Comparison of ENCODE assay signal across 13 mouse cellular contexts in genomic region chr19:34435197-34435611, GRCm38 (mm10). TPM values are rescaled to one million over a fixed set of nuclear protein-coding genes. Genes with fewer than 3 reads are reported as not detected.
DNase-seq lines count a peak whose midpoint lies in the region; ATAC-seq and TF ChIP-seq lines count a peak whose summit lies in the region.
"Had no signal": no experiment of that assay in that cellular context is flagged by ENCODE, and none has a peak within 500 bp of the region (broad histone marks: within the 10 kb centered on the region; RNA-seq: fewer than 3 reads in every experiment).

No protein-coding gene starts in this region.

- 42% methylated on average over 5 of the region's 5 CpGs for WGBS in kidney, adult 2 months
- WGBS in limb, embryonic 12.5 days = 48% methylated on average over 5 of the region's 5 CpGs

- no peak overlapping the region for H3K4me3 ChIP-seq in kidney, adult 2 months (ENCODE audit: insufficient read depth, low read depth, low read length)
- no peak overlapping the region for H3K4me3 ChIP-seq in CH12.LX (replicated peaks in 1 of 3; ENCODE audit: low read depth in 2 of 3, low read length in 2 of 3, poor library complexity in 1 of 3)
- no peak overlapping the region for H3K4me3 ChIP-seq in limb, embryonic 12.5 days (replicated peaks)
- no peak overlapping the region for H3K4me3 ChIP-seq in layer of hippocampus, adult 2 months

- no peak for TF ChIP-seq CTCF in kidney, adult 2 months (conservative IDR thresholded peaks at IDR 0.05; ENCODE audit: insufficient read depth, insufficient read length, low read depth, low read length)
- no peak for TF ChIP-seq CTCF in CH12.LX (conservative IDR thresholded peaks at IDR 0.05 in 1 of 2, IDR thresholded peaks at IDR 0.05 in 1 of 2; ENCODE audit: low read depth in 2 of 2, low read length in 2 of 2)
- no peak for TF ChIP-seq CTCF in layer of hippocampus, adult 2 months (conservative IDR thresholded peaks at IDR 0.05)

- TF ChIP-seq RAD21 in CH12.LX (IDR thresholded peaks at IDR 0.05; ENCODE audit: low read depth, low read length) = no peak

- peak; percentile 34 for DNase-seq in kidney, adult 2 months
- DNase-seq in kidney, postnatal 10 days = no peak
- no peak for DNase-seq in CH12.LX (ENCODE audit: extremely low read depth)
- peak; percentile 36 for DNase-seq in embryo, embryonic 10.5 days (ENCODE audit: low spot score)
- DNase-seq in layer of hippocampus, adult 2 months (ENCODE audit: low spot score in 2 of 2) = no peak
- DNase-seq in urinary bladder, adult 2 months (ENCODE audit: low spot score) = no peak
- DNase-seq: cerebellum, adult 9-10 months; gastrocnemius, postnatal 25 days; lung, postnatal 14 days; retina, postnatal 1 day had no signal

- no peak overlapping the region for H3K4me2 ChIP-seq in CH12.LX (ENCODE audit: insufficient read depth, low read depth, poor library complexity, severe bottlenecking)
- no peak overlapping the region for H3K4me2 ChIP-seq in limb, embryonic 12.5 days

- H3K4me1 ChIP-seq in kidney, adult 2 months (ENCODE audit: control insufficient read depth, insufficient read depth, low read length) = no peaks in the 10 kb centered on the region
- peaks cover 2 to 6% of the 10 kb centered on the region in 2 experiments; a peak in 1 of 4 replicates for H3K4me1 ChIP-seq in CH12.LX (ENCODE audit: control insufficient read depth in 1 of 2, insufficient read depth in 2 of 2)
- H3K4me1 ChIP-seq in limb, embryonic 12.5 days (replicated peaks) = 0 out of 2 replicates have a peak, but pooled peaks cover 3% of the 10 kb centered on the region

- TF ChIP-seq POLR2A in kidney, adult 2 months (IDR thresholded peaks at IDR 0.05; ENCODE audit: low read depth, low read length) = no peak
- no peak for TF ChIP-seq POLR2A in CH12.LX (IDR thresholded peaks at IDR 0.05; ENCODE audit: low read depth, low read length)

- H3K9me3 ChIP-seq in CH12.LX (replicated peaks; ENCODE audit: low read length) = no peaks in the 10 kb centered on the region
- H3K9me3 ChIP-seq in limb, embryonic 12.5 days = no peaks in the 10 kb centered on the region

- no peaks in the 10 kb centered on the region for H3K36me3 ChIP-seq in kidney, adult 2 months (ENCODE audit: control insufficient read depth, insufficient read depth, low read length)
- H3K36me3 ChIP-seq in CH12.LX (replicated peaks in 1 of 2; ENCODE audit: control insufficient read depth in 1 of 2, insufficient read depth in 1 of 2, low read length in 1 of 2) = no peaks in the 10 kb centered on the region
- no peaks in the 10 kb centered on the region for H3K36me3 ChIP-seq in limb, embryonic 12.5 days

- no peak for TF ChIP-seq EP300 in CH12.LX (IDR thresholded peaks at IDR 0.05; ENCODE audit: low read length)

- dilution Hi-C loops in CH12.LX (cut with MboI; ENCODE audit: extremely low pct_ligation_motif_present, extremely low pct_unique_long_range_greater_than_20kb, low sequenced_read_pairs) = no loop called here

- H3K79me2 ChIP-seq in CH12.LX (replicated peaks; ENCODE audit: control insufficient read depth, extremely low read depth, insufficient read depth, poor library complexity, severe bottlenecking) = no peaks in the 10 kb centered on the region

- in situ Hi-C loops in CH12.LX (cut with MboI; ENCODE audit: low pct_ligation_motif_present, low pct_unique_long_range_greater_than_20kb, low sequenced_read_pairs) = no loop called here

- no peaks in the 10 kb centered on the region for H3K27me3 ChIP-seq in kidney, adult 2 months (replicated peaks; ENCODE audit: control insufficient read depth, insufficient read depth, low read length)
- no peaks in the 10 kb centered on the region for H3K27me3 ChIP-seq in CH12.LX (replicated peaks)
- no peaks in the 10 kb centered on the region for H3K27me3 ChIP-seq in limb, embryonic 12.5 days

- H3K9ac ChIP-seq in CH12.LX (ENCODE audit: insufficient read depth, low read depth) = no peak overlapping the region
- no peak overlapping the region for H3K9ac ChIP-seq in limb, embryonic 12.5 days (replicated peaks)

- no peak overlapping the region for H3K27ac ChIP-seq in kidney, adult 2 months (ENCODE audit: insufficient read depth, low read depth, low read length)
- H3K27ac ChIP-seq in CH12.LX (ENCODE audit: insufficient read depth, low read depth) = no peak overlapping the region
- H3K27ac ChIP-seq in limb, embryonic 12.5 days = no peak overlapping the region
- no peak overlapping the region for H3K27ac ChIP-seq in layer of hippocampus, adult 2 months

- peak; percentile 66 for ATAC-seq in limb, embryonic 12.5 days (ENCODE audit: insufficient number of reproducible peaks, insufficient read depth, low FRiP score, low TSS enrichment, low read depth)
- no peak for ATAC-seq in monocyte, adult 5-6 weeks (replicated peaks; ENCODE audit: insufficient number of reproducible peaks, low FRiP score, low TSS enrichment, poor library complexity, severe bottlenecking)

TF ChIP-seq in CH12.LX, 34 proteins besides CTCF, POLR2A, EP300 and RAD21:
- TF ChIP-seq BHLHE40 (IDR thresholded peaks at IDR 0.05; ENCODE audit: low read depth, low read length) = peak; percentile 78
- TF ChIP-seq MAX (IDR thresholded peaks at IDR 0.05; ENCODE audit: low read length) = peak; percentile 70
- no peak for TF ChIP-seq MAZ (IDR thresholded peaks at IDR 0.05; ENCODE audit: low read depth, low read length)
- TF ChIP-seq MYC (IDR thresholded peaks at IDR 0.05; ENCODE audit: low read depth, low read length) = 0 out of 2 replicates have a peak, but pooled peaks have one; percentile 41

RNA-seq across cellular contexts. Expression of gene Ch25h, which starts 39.8 kb away (rescaled TPM):
- 7.8 and 11.3 TPM in 2 replicates for polyA plus RNA-seq in kidney, adult 2 months (2012; rRNA removed)
- total RNA-seq in CH12.LX (2012; rRNA removed) (not detected in 2 replicates), CH12.LX (2014; rRNA removed) (not detected in 2 replicates)
- polyA plus RNA-seq in CH12.LX (2012; ENCODE audit: insufficient read length, low read depth) = not detected in 2 replicates
- polyA plus RNA-seq in limb, embryonic 12.5 days (2016; fragmentation: Nextera tagmentation; extraction: Ambion mirVana) = 5.4 and 9.6 TPM in 2 replicates
- not detected in 3 replicates for total RNA-seq in monocyte, adult 5-6 weeks (2017)
- under 1 TPM in 1 of 2 experiments, not detected in 1; 0.25 TPM for total RNA-seq in layer of hippocampus, adult 2 months (2021)
- polyA plus RNA-seq in urinary bladder, adult 2 months (2012; rRNA removed) = 6.3 and 6.7 TPM in 2 replicates
- total RNA-seq: adrenal gland, postnatal 4 days; gastrocnemius, postnatal 25 days had no signal

Comparison
In these comparisons a context has a peak if more than half of its experiments do, and no peak if none do; other contexts are left out.
1. DNase-seq: peak in kidney, adult 2 months (single experiment) and embryo, embryonic 10.5 days (single experiment); none in kidney, postnatal 10 days (single experiment), CH12.LX (single experiment), layer of hippocampus, adult 2 months (0 of 2) and urinary bladder, adult 2 months (single experiment).